22 mouse cellular contexts compared by ENCODE assay signal in the genomic region with DNA sequence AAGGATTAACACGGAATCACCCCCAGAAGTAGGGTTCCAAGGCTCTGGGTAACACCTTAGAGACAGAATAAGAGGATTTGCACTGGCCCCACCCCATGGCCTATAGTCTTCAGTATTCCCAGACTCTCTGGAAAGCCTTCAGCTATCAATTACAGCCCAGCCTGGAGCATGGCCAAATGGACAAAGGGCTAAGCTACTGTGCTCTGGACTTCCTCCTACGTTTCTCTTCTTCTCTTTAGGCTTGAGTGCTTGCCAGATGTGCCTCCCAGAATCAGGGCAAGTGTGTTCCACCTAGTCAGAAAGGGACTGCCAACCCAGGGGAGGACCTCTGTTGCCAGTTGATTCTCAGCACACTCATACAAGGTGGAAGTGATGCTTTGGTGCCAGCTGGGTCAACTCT. TPM values are rescaled to one million over a fixed set of nuclear protein-coding genes. Genes with fewer than 3 reads are reported as not detected.
A peak's percentile ranks its signal among the peaks of the same experiment; 100 is the strongest.
DNase-seq lines count a peak whose midpoint lies in the region; ATAC-seq and TF ChIP-seq lines count a peak whose summit lies in the region.
"Had no signal": no experiment of that assay in that cellular context is flagged by ENCODE, and none has a peak within 500 bp of the region (broad histone marks: within the 10 kb centered on the region; RNA-seq: fewer than 3 reads in every experiment).

No protein-coding gene starts in this region.

- no peak overlapping the region for H3K9ac ChIP-seq in lung, postnatal 0 days (replicated peaks; ENCODE audit: low read depth)
- no peak overlapping the region for H3K9ac ChIP-seq in stomach, postnatal 0 days (ENCODE audit: low read length)
- H3K9ac ChIP-seq in hindbrain, embryonic 16.5 days (ENCODE audit: low read depth, low read length) = no peak overlapping the region
- H3K9ac ChIP-seq: embryonic facial prominence, embryonic 13.5 days; limb, embryonic 15.5 days; neural tube, embryonic 12.5 days; stomach, embryonic 15.5 days had no signal

- no peak for TF ChIP-seq EP300 in lung, postnatal 0 days (IDR thresholded peaks at IDR 0.05)
- TF ChIP-seq EP300 in stomach, postnatal 0 days (optimal IDR thresholded peaks at IDR 0.05) = no peak

- no peaks in the 10 kb centered on the region for H3K36me3 ChIP-seq in lung, postnatal 0 days (ENCODE audit: insufficient read depth, low read length)
- no peaks in the 10 kb centered on the region for H3K36me3 ChIP-seq in stomach, postnatal 0 days (ENCODE audit: control insufficient read depth, insufficient read depth, low read length)
- no peaks in the 10 kb centered on the region for H3K36me3 ChIP-seq in hindbrain, embryonic 16.5 days (ENCODE audit: control insufficient read depth, insufficient read depth, low read length)
- H3K36me3 ChIP-seq: embryonic facial prominence, embryonic 13.5 days; limb, embryonic 15.5 days; midbrain, embryonic 10.5 days; neural tube, embryonic 12.5 days; stomach, embryonic 15.5 days had no signal

- no peak overlapping the region for H3K4me2 ChIP-seq in lung, postnatal 0 days (replicated peaks; ENCODE audit: low read depth, low read length)
- no peak overlapping the region for H3K4me2 ChIP-seq in stomach, postnatal 0 days (replicated peaks; ENCODE audit: low read depth)
- no peak overlapping the region for H3K4me2 ChIP-seq in hindbrain, embryonic 16.5 days (ENCODE audit: low read length)
- H3K4me2 ChIP-seq: embryonic facial prominence, embryonic 13.5 days; limb, embryonic 15.5 days; neural tube, embryonic 12.5 days; stomach, embryonic 15.5 days had no signal

- no peak overlapping the region for H3K4me3 ChIP-seq in lung, postnatal 0 days (ENCODE audit: low read depth, low read length)
- no peak overlapping the region for H3K4me3 ChIP-seq in stomach, postnatal 0 days (ENCODE audit: low read depth, low read length)
- H3K4me3 ChIP-seq in hindbrain, embryonic 16.5 days (ENCODE audit: low read length) = no peak overlapping the region
- H3K4me3 ChIP-seq: embryonic facial prominence, embryonic 13.5 days; limb, embryonic 15.5 days; midbrain, embryonic 10.5 days; neural tube, embryonic 12.5 days; stomach, embryonic 15.5 days had no signal

- H3K4me1 ChIP-seq in lung, postnatal 0 days (ENCODE audit: insufficient read depth, low read depth, low read length) = no peaks in the 10 kb centered on the region
- H3K4me1 ChIP-seq in stomach, postnatal 0 days (replicated peaks; ENCODE audit: control insufficient read depth, insufficient read depth) = no peaks in the 10 kb centered on the region
- H3K4me1 ChIP-seq in hindbrain, embryonic 16.5 days (ENCODE audit: control insufficient read depth, insufficient read depth, low read depth, low read length) = no peaks in the 10 kb centered on the region
- H3K4me1 ChIP-seq: embryonic facial prominence, embryonic 13.5 days; limb, embryonic 15.5 days; midbrain, embryonic 10.5 days; neural tube, embryonic 12.5 days; stomach, embryonic 15.5 days had no signal

- no peaks in the 10 kb centered on the region for H3K27me3 ChIP-seq in lung, postnatal 0 days (replicated peaks; ENCODE audit: insufficient read depth, low read length)
- H3K27me3 ChIP-seq in stomach, postnatal 0 days (ENCODE audit: control insufficient read depth, insufficient read depth, low read length) = no peaks in the 10 kb centered on the region
- no peaks in the 10 kb centered on the region for H3K27me3 ChIP-seq in hindbrain, embryonic 16.5 days (replicated peaks; ENCODE audit: control insufficient read depth, insufficient read depth, low read length)
- H3K27me3 ChIP-seq: embryonic facial prominence, embryonic 13.5 days; limb, embryonic 15.5 days; neural tube, embryonic 12.5 days; stomach, embryonic 15.5 days had no signal

- no peak for ATAC-seq in lung, postnatal 0 days
- peak; percentile 80 for ATAC-seq in stomach, postnatal 0 days (ENCODE audit: low FRiP score, low TSS enrichment)
- ATAC-seq in hindbrain, embryonic 16.5 days = no peak
- ATAC-seq: forebrain, embryonic 14.5 days; inflammation-experienced regulatory T-cells, adult 6 months had no signal

- 32% methylated on average over 2 of the region's 2 CpGs for WGBS in lung, postnatal 0 days
- WGBS in stomach, postnatal 0 days = 30% methylated on average over 2 of the region's 2 CpGs
- WGBS in hindbrain, embryonic 16.5 days = 52% methylated on average over 2 of the region's 2 CpGs

- H3K27ac ChIP-seq in lung, postnatal 0 days (ENCODE audit: low read length) = no peak overlapping the region
- H3K27ac ChIP-seq in stomach, postnatal 0 days (replicated peaks) = peak overlapping the region; percentile 18; the same call in 1 of the 2 replicates
- no peak overlapping the region for H3K27ac ChIP-seq in hindbrain, embryonic 16.5 days (ENCODE audit: low read depth, low read length)
- H3K27ac ChIP-seq: embryonic facial prominence, embryonic 13.5 days; limb, embryonic 15.5 days; midbrain, embryonic 10.5 days; neural tube, embryonic 12.5 days; stomach, embryonic 15.5 days had no signal

- TF ChIP-seq CTCF in lung, postnatal 0 days (IDR thresholded peaks at IDR 0.05) = no peak
- no peak for TF ChIP-seq CTCF in stomach, postnatal 0 days (IDR thresholded peaks at IDR 0.05; ENCODE audit: low read depth)

- peak; percentile 8 for DNase-seq in adrenal gland, postnatal 25 days
- DNase-seq in adrenal gland, adult 2 months = no peak
- peak; percentile 37 for DNase-seq in lung, postnatal 36 days
- no peak for DNase-seq in lung, postnatal 0 days (ENCODE audit: low spot score)
- DNase-seq in kidney, postnatal 14 days = peak; percentile 75
- peak; percentile 70 for DNase-seq in stomach, postnatal 0 days (ENCODE audit: low spot score)
- no peak for DNase-seq in neural tube, embryonic 10.5 days (ENCODE audit: extremely low spot score, low spot score)
- DNase-seq: cerebellum, adult 9-11 months; gastrocnemius, postnatal 36 days; heart, postnatal 10 days; lung, adult 2 months; lung, postnatal 4 days; right cerebral cortex, postnatal 14 days had no signal

- H3K9me3 ChIP-seq in lung, postnatal 0 days (ENCODE audit: low read length) = no peaks in the 10 kb centered on the region
- H3K9me3 ChIP-seq in stomach, postnatal 0 days (ENCODE audit: control insufficient read depth, low read length) = no peaks in the 10 kb centered on the region
- H3K9me3 ChIP-seq in hindbrain, embryonic 16.5 days (ENCODE audit: control insufficient read depth, low read length) = no peaks in the 10 kb centered on the region
- H3K9me3 ChIP-seq: embryonic facial prominence, embryonic 13.5 days; G1E; limb, embryonic 15.5 days; midbrain, embryonic 10.5 days; neural tube, embryonic 12.5 days; stomach, embryonic 15.5 days had no signal

RNA-seq across cellular contexts. Expression of gene Slc25a5, which starts 29.6 kb away (rescaled TPM):
- total RNA-seq in adrenal gland, postnatal 25 days (2021) = 414 and 427 TPM in 2 replicates
- 100 to 1,000 TPM; 382 to 504 TPM for total RNA-seq in adrenal gland, adult 2 months (2021)
- 261 and 313 TPM in 2 replicates for polyA plus RNA-seq in adrenal gland, adult 2 months (2012; rRNA removed)
- polyA plus RNA-seq in lung, postnatal 0 days (2015; fragmentation: Nextera tagmentation; extraction: Ambion mirVana) = 576 and 678 TPM in 2 replicates
- polyA plus RNA-seq in stomach, postnatal 0 days (2015; fragmentation: Nextera tagmentation; extraction: Ambion mirVana) = 1,050 and 1,122 TPM in 2 replicates
- polyA plus RNA-seq in hindbrain, embryonic 16.5 days (2015; fragmentation: Nextera tagmentation; extraction: Ambion mirVana) = 543 and 586 TPM in 2 replicates

RNA-seq across cellular contexts. Expression of gene Ube2a, which starts 48.7 kb away (rescaled TPM):
- total RNA-seq in adrenal gland, postnatal 25 days (2021) = 57.2 and 72.4 TPM in 2 replicates
- total RNA-seq in adrenal gland, adult 2 months (2021) = 10 to 100 TPM; 66.8 to 74.4 TPM
- 33.2 and 38.6 TPM in 2 replicates for polyA plus RNA-seq in adrenal gland, adult 2 months (2012; rRNA removed)
- polyA plus RNA-seq in lung, postnatal 0 days (2015; fragmentation: Nextera tagmentation; extraction: Ambion mirVana) = 176 and 189 TPM in 2 replicates
- 128 and 139 TPM in 2 replicates for polyA plus RNA-seq in stomach, postnatal 0 days (2015; fragmentation: Nextera tagmentation; extraction: Ambion mirVana)
- polyA plus RNA-seq in hindbrain, embryonic 16.5 days (2015; fragmentation: Nextera tagmentation; extraction: Ambion mirVana) = 117 and 118 TPM in 2 replicates

RNA-seq across cellular contexts. Expression of gene C330007P06Rik, which starts 48.9 kb away (rescaled TPM):
- total RNA-seq in adrenal gland, postnatal 25 days (2021) = 44.0 and 51.7 TPM in 2 replicates
- 10 to 100 TPM; 47.8 to 56.8 TPM for total RNA-seq in adrenal gland, adult 2 months (2021)
- 8.8 and 10.1 TPM in 2 replicates for polyA plus RNA-seq in adrenal gland, adult 2 months (2012; rRNA removed)
- 21.2 and 23.9 TPM in 2 replicates for polyA plus RNA-seq in lung, postnatal 0 days (2015; fragmentation: Nextera tagmentation; extraction: Ambion mirVana)
- polyA plus RNA-seq in stomach, postnatal 0 days (2015; fragmentation: Nextera tagmentation; extraction: Ambion mirVana) = 14.6 and 15.1 TPM in 2 replicates
- 22.9 and 24.6 TPM in 2 replicates for polyA plus RNA-seq in hindbrain, embryonic 16.5 days (2015; fragmentation: Nextera tagmentation; extraction: Ambion mirVana)

Comparison
In these comparisons a context has a peak if more than half of its experiments do, and no peak if none do; other contexts are left out.
1. DNase-seq: peak in adrenal gland, postnatal 25 days (single experiment), lung, postnatal 36 days (single experiment), kidney, postnatal 14 days (single experiment) and stomach, postnatal 0 days (single experiment); none in adrenal gland, adult 2 months (single experiment), lung, postnatal 0 days (single experiment) and neural tube, embryonic 10.5 days (single experiment).